Mouse (Mus musculus): ENCODE results near the gene Ppp2r3c.
"Not testable (repeated sequence)": the region's sequence is repeated elsewhere in the genome, so short reads cannot be mapped to it uniquely, and the experiment has no call there.

DNA sequence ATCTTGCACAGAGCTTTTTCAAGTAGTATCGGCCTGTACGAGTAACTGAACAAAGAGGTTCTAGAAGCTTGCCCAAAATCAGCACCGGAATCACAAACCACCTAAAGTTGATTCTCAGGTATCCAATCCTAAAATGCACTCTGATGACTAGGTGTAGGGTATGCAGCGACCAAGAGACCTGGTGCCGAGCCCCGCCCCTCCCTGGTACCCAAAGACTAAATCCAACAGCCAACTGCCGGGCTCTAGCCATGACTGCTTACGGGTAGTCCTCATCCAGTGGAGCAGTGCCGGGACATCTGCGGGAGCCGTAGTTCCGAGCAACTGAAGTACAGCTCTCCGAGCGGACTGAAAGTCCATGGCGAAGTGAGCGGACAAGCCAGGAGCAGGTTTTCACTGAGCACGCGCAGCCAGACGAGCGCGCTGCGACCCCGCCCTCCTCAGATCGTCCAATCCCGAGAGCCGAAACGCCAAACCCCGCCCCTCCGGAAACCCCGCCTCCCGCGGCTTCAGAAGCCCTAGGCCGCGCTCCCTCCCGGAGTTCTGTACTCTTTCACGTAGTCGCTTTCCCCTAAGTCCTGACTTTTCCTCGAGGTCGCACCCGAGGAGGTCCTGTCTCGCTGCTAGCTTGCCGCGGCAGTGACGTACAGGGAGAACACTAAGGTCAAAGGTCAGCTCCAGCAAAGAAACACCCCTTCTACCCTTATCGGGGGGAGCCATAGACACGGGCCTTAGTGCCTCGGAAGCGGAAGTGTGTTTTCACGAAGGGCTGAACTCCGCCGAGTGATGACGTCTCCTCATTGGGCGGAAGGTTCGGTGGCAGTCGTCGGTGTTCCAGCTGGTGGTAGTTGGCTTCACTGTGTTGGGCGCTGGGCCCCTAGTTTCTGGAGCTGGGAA, 72.9 kb downstream of the Ppp2r3c start, which contains the start of gene Srp54c:
- TF ChIP-seq CTCF (IDR thresholded peaks at IDR 0.05); EP300 (IDR thresholded peaks at IDR 0.05; ENCODE audit: insufficient read depth, low read depth, low read length); POLR2A (IDR thresholded peaks at IDR 0.05; ENCODE audit: insufficient read depth, low read depth, low read length): not testable (repeated sequence)
